Mouse (Mus musculus) erythroblast, embryonic 14.5 days (primary cell): ENCODE data around the gene Rbms2.

Experiments
- GATA1 ChIP-seq: IDR thresholded peaks from 2 replicates; pipeline ENCODE4 v1.6.1; 2012; ENCODE audit warnings: low read length, inconsistent platforms, mixed read lengths
- TAL1 ChIP-seq: IDR thresholded peaks from 3 replicates; pipeline ENCODE4 v1.6.1; 2012; ENCODE audit warnings: low read length, inconsistent platforms, mixed read lengths

DNA sequence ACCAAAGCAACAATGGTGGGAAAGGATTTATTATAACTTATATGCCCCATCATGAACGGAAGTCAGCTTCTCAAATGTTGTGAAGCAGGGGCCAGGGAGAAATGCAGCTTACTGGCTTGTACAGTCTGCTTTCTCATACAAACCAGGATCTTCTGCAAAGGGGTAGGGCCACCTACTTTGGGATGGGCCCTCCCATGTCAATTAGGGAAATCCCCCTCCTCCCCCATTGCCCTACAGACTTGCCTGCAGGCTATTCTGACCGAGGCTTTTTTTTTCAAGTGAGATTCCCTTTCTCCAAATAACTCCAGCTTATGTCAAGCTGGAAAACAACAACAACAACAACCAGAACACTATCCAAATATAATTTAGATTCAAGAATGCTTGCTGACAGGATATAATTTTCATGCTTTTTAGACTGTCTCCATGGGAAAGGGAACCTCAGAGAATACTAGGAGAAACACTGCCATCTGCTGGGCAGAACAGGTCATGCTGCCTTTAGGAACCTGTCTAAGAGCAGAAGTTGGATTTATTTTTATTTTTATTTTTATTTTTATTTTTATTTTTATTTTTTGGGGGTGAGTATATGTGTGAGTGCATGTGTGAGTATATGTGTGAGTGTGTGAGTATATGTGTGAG, 8.3 kb upstream of the Rbms2 start:
- TF ChIP-seq GATA1, result no peak
- no peak for TF ChIP-seq TAL1
